In the genomic region with DNA sequence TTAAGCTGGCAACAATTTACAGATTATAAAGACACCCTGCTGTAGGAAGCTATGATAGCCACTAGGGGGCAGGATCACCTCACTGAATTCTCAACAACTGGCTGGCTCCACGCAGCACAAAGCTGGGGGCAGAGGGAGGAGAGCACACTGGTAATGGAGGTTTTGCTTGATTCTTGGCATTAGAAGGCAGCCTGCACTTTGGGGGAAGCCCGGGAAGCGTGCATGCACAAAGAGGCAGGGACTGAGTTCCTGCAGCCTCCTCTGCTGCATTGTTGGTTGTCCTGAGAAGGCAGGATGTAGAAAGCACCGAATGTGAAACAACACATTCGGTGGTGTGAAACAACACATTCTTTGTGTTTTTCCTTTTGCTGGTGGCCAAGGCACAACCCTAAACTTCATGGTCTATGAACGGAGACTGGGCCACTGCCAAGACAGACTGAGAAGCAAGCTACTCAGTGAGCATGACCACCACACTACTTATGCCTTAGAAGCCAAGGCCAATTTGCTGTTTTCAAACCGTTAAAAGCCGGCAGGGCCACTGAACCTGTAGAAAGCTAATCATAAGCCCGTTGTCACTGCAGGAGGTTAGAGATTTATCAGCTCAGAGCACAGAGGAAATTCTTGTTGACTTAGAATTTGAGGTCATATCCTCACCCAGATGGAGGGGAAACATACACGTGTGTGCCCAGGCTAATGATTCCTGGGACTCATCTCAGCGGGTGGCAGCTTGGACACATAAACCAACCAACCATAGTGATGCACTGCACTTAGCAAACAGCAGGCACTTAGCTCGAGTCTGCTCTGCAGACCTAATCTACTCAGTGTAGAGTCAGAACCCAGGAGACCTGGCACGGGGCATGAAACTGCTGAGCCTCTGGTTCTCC, we compare ENCODE assay signal across 8 mouse cellular contexts.
DNase-seq lines count a peak whose midpoint lies in the region; ATAC-seq lines count a peak whose summit lies in the region.

No protein-coding gene starts in this region.

- H3K27ac ChIP-seq in embryonic facial prominence, embryonic 11.5 days (replicated peaks; ENCODE audit: low read depth, low read length): no peak overlapping the region
- H3K27ac ChIP-seq in midbrain, embryonic 14.5 days (replicated peaks; ENCODE audit: low read depth, low read length): peak overlapping the region; percentile 66

- H3K27me3 ChIP-seq in embryonic facial prominence, embryonic 11.5 days (ENCODE audit: control insufficient read depth, insufficient read depth, low read length): no peaks in the 10 kb centered on the region
- no peaks in the 10 kb centered on the region for H3K27me3 ChIP-seq in midbrain, embryonic 14.5 days (ENCODE audit: control insufficient read depth, insufficient read depth, low read length)

- H3K4me3 ChIP-seq in embryonic facial prominence, embryonic 11.5 days (ENCODE audit: low read depth, low read length): no peak overlapping the region
- H3K4me3 ChIP-seq in midbrain, embryonic 14.5 days (replicated peaks; ENCODE audit: low read depth, low read length): no peak overlapping the region

- DNase-seq in urinary bladder, postnatal 14 days (ENCODE audit: low spot score): peak; percentile 64
- DNase-seq in urinary bladder, postnatal 10 days (ENCODE audit: low spot score): no peak
- DNase-seq in embryonic facial prominence, embryonic 11.5 days (ENCODE audit: low spot score): peak; percentile 87
- DNase-seq in heart, adult 11 months: peak; percentile 95
- peak; percentile 86 for DNase-seq in kidney, adult 11 months
- peak; percentile 61 to 77 for DNase-seq in left cerebral cortex, postnatal 36 days (ENCODE audit: low spot score in 2 of 2)
- peak; percentile 94 for DNase-seq in midbrain, embryonic 14.5 days
- peak; percentile 13 to 53 for DNase-seq in spleen, postnatal 10 days (ENCODE audit: low spot score in 2 of 2)

- H3K9ac ChIP-seq in embryonic facial prominence, embryonic 11.5 days (replicated peaks; ENCODE audit: low read length): peak overlapping the region; percentile 23
- no peak overlapping the region; the same call in 1 of the 2 replicates for H3K9ac ChIP-seq in midbrain, embryonic 14.5 days (replicated peaks; ENCODE audit: low read length)

- ATAC-seq in embryonic facial prominence, embryonic 11.5 days (replicated peaks; ENCODE audit: insufficient number of reproducible peaks, low FRiP score, low TSS enrichment, low read depth): peak; percentile 81
- ATAC-seq in midbrain, embryonic 14.5 days (ENCODE audit: low FRiP score, low TSS enrichment): peak; percentile 91

- 45% methylated on average over 13 of the region's 13 CpGs for WGBS in embryonic facial prominence, embryonic 11.5 days
- 36% methylated on average over 13 of the region's 13 CpGs for WGBS in midbrain, embryonic 14.5 days

- intact Hi-C loops in left cerebral cortex, postnatal 36 days (cut with DNase I): loop anchor here (2.0 to 5.0 kb wide), 4 partner anchors 98 to 713 kb away; no protein-coding TSS in a partner anchor

- no peaks in the 10 kb centered on the region for H3K4me1 ChIP-seq in embryonic facial prominence, embryonic 11.5 days (ENCODE audit: control insufficient read depth, insufficient read depth, low read length)
- peaks cover 6% of the 10 kb centered on the region for H3K4me1 ChIP-seq in midbrain, embryonic 14.5 days (ENCODE audit: control insufficient read depth, insufficient read depth, low read length)

- H3K36me3 ChIP-seq in embryonic facial prominence, embryonic 11.5 days (replicated peaks; ENCODE audit: control insufficient read depth, insufficient read depth, low read depth, low read length): no peaks in the 10 kb centered on the region
- H3K36me3 ChIP-seq in midbrain, embryonic 14.5 days (ENCODE audit: control insufficient read depth, insufficient read depth, low read length): no peaks in the 10 kb centered on the region

- no peaks in the 10 kb centered on the region for H3K9me3 ChIP-seq in embryonic facial prominence, embryonic 11.5 days (replicated peaks; ENCODE audit: control insufficient read depth, low read length)
- H3K9me3 ChIP-seq in midbrain, embryonic 14.5 days (ENCODE audit: control insufficient read depth, low read length): no peaks in the 10 kb centered on the region

- H3K4me2 ChIP-seq in embryonic facial prominence, embryonic 11.5 days (ENCODE audit: low read depth, low read length): no peak overlapping the region
- peak overlapping the region; percentile 36 for H3K4me2 ChIP-seq in midbrain, embryonic 14.5 days (ENCODE audit: low read length)
